Mouse (Mus musculus) liver, adult 2 months (tissue): ENCODE data around the gene Art3. TPM values are rescaled to one million over a fixed set of nuclear protein-coding genes. Genes with fewer than 3 reads are reported as not detected.
A peak's percentile ranks its signal among the peaks of the same experiment; 100 is the strongest.

Source experiments
- DNase-seq: peaks from one replicate; pipeline ENCODE4 v3.0.0-alpha.2; 2011; ENCODE audit warnings: low read depth, low spot score; ENCODE audit errors: extremely low read depth
- H3K27ac ChIP-seq: fragments of 200-500 bp; replicated peaks from 2 replicates; pipeline ENCODE4 v1.5.1; 2012; ENCODE audit warnings: low read depth, mild to moderate bottlenecking, control low read depth, inconsistent platforms, low read length; ENCODE audit not compliant: insufficient read depth
- H3K27me3 ChIP-seq: fragments of 200-500 bp; 2 replicates; pipeline ENCODE4 v1.6.1; 2012; ENCODE audit warnings: mild to moderate bottlenecking, moderate library complexity, low read length, inconsistent platforms; ENCODE audit not compliant: control insufficient read depth, insufficient read depth
- H3K36me3 ChIP-seq: fragments of 200-500 bp; 2 replicates; pipeline ENCODE4 v1.6.1; 2012; ENCODE audit warnings: low read length, inconsistent platforms; ENCODE audit not compliant: control insufficient read depth, insufficient read depth
- H3K4me1 ChIP-seq: fragments of 200-500 bp; 2 replicates; pipeline ENCODE4 v1.6.1; 2011; ENCODE audit warnings: low read length; ENCODE audit not compliant: control insufficient read depth, insufficient read depth
- H3K4me3 ChIP-seq: fragments of 200-500 bp; 2 replicates; pipeline ENCODE4 v1.5.1; 2011; ENCODE audit warnings: low read depth, mild to moderate bottlenecking, control low read depth, low read length, moderate library complexity; ENCODE audit not compliant: insufficient read depth
- H3K79me2 ChIP-seq: fragments of 200-500 bp; 2 replicates; pipeline ENCODE4 v1.6.1; 2012; ENCODE audit warnings: inconsistent platforms, mild to moderate bottlenecking, low read length, moderate library complexity; ENCODE audit not compliant: control insufficient read depth, insufficient read depth
- H3K9ac ChIP-seq: fragments of 200-500 bp; 2 replicates; pipeline ENCODE4 v1.6.1; 2012; ENCODE audit warnings: low read depth, mild to moderate bottlenecking, control low read depth, inconsistent platforms, low read length
- CTCF ChIP-seq: fragments of 200-500 bp; IDR thresholded peaks from 2 replicates; pipeline ENCODE4 v1.5.1; 2011; ENCODE audit warnings: low read depth, low read length, control low read depth
- POLR2A ChIP-seq: fragments of 200-500 bp; IDR thresholded peaks from 2 replicates; pipeline ENCODE4 v1.6.1; 2011; ENCODE audit warnings: low read length, control low read depth; ENCODE audit not compliant: insufficient read depth; ENCODE audit errors: extremely low read depth
- WGBS: fragments of 180-500 bp; shearing (Covaris S2); methylation state at CpG from one replicate; pipeline ENCODE4 v1.1.7; 2018; 5-methylcytosine and 5-hydroxymethylcytosine counted together
- polyA plus RNA-seq: library from polyadenylated mRNA; depleted of rRNA; stranded (reverse); fragments of >200 nt; gene quantifications from 2 replicates; pipeline ENCODE4 v1.2.3, GENCODE M21; 2012
- total RNA-seq: library from RNA; depleted of rRNA; stranded (reverse); fragments of >200 nt; gene quantifications from 2 replicates; pipeline ENCODE4 v1.2.3, GENCODE M21; 2014

The Art3 gene
- total and polyA plus RNA-seq, 2 experiments = 1.8 to 8.6 TPM

DNA sequence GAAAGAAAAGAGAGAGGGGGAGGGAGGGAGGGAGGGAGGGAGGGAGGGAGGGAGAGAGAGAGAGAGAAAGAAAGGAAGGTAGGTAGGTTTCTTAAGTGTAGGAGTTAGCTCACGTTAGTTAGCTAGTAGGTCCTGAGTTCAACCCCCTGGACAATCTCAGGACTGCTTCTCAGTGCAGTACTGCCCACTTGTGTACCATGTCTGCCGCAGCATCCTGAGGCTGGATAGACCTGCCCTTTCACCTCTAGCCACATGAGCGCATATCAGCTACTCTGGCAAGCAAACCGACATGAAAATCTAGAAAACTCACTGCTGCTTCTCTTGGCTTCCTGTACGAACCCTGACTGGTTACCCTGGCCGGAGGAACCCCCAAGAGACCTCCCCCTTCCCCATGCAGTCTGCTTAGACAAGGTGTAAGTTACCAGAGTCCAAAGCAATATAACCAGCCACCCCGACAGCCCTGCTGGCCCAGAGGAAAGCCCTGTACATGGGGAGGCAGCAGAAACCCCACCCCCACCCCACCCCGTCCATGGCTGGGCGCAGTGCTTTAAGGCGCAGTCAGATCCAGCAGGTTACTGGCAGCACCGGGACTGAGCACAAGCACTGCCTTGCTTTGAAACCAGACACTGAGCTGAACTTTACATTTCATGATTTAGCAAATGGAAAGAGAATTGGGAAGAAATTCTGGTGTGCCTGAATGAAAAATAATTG lies 81.8 kb downstream of the Art3 start:
- Histone ChIP-seq H3K9ac (no peak overlapping the region), H3K27ac (no peak overlapping the region), H3K79me2 (no peaks in the 10 kb centered on the region), H3K27me3 (no peaks in the 10 kb centered on the region), H3K4me3 (no peak overlapping the region), H3K36me3 (peaks cover 29% of the 10 kb centered on the region), H3K4me1 (no peaks in the 10 kb centered on the region)
- no peak for DNase-seq
- no peak for TF ChIP-seq CTCF
- no peak for TF ChIP-seq POLR2A
- 80% methylated on average over 11 of the region's 11 CpGs for WGBS

DNA sequence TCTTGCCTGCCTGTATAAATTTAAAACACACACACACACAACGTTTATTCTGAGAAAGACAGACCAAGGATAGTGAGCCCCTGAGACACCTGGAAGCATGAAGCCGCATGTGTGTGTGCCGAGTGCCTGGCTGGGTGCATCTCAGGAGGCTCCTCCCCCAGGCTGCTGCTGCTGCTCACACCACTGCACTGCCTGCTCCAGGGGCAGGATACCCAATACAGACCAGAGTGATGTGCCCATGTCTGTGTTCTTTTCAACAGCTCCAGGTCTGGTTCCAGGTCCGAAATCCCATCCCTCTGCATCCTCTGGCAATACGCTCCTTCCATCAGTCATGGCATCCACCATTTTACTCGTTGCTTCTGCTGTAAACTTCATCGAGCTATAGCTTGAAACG lies 82.4 kb downstream of the Art3 start:
- Histone ChIP-seq H3K27me3 (no peaks in the 10 kb centered on the region), H3K27ac (no peak overlapping the region), H3K4me3 (no peak overlapping the region), H3K36me3 (peaks cover 32% of the 10 kb centered on the region), H3K4me1 (no peaks in the 10 kb centered on the region), H3K9ac (no peak overlapping the region), H3K79me2 (no peaks in the 10 kb centered on the region)
- 86% methylated on average over 8 of the region's 8 CpGs for WGBS
- TF ChIP-seq CTCF (no peak), POLR2A (no peak)
- no peak for DNase-seq

DNA sequence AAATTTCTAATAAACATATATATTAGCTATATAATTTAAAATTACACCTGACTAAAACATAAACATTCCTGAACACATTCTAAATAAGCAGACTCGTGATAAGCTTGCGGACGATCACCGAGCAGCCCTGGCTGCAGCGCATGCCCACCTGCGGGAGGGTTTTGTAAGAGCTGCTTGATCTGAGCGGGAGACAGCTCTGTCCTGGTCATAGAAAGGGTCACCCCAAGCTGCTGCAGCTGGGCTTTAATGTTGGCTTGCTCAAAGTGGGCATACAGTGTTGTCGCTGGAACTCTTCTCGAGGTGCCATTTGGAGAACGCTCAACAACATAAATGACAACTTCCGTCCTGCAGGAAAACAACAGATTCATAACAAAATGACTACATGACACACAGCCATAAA lies 92.5 kb downstream of the Art3 start:
- DNase-seq = no peak
- no peak overlapping the region for H3K4me3 ChIP-seq
- 94% methylated on average over 11 of the region's 11 CpGs for WGBS
- peaks cover 4% of the 10 kb centered on the region; the same call in 1 of the 2 replicates for H3K79me2 ChIP-seq
- no peaks in the 10 kb centered on the region for H3K4me1 ChIP-seq
- peaks cover 71% of the 10 kb centered on the region for H3K36me3 ChIP-seq
- H3K27ac ChIP-seq = no peak overlapping the region
- H3K9ac ChIP-seq = no peak overlapping the region
- TF ChIP-seq POLR2A = no peak
- TF ChIP-seq CTCF = no peak
- no peaks in the 10 kb centered on the region for H3K27me3 ChIP-seq

DNA sequence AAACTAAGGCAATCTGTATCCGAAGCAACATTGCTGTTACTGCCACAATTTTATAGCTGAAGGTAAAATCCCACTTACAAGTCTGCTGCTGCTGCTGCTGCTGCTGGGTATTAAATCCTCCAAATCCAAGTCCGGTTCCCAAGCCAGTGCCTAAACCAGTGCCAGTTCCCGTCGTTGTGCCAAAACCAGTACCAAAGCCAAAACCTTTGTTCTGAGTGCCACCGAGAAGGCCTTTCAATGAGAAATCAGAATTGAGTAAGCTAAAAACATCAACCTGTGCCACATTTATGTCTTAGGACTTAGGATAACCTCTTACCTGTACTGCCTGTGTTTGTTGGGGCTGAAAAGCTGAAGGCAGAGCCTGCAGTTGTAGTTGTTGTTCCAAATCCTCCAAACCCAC lies 99.1 kb downstream of the Art3 start:
- TF ChIP-seq CTCF (no peak), POLR2A (no peak)
- Histone ChIP-seq H3K36me3 (peaks cover 30% of the 10 kb centered on the region), H3K27me3 (no peaks in the 10 kb centered on the region), H3K4me3 (no peak overlapping the region), H3K79me2 (peaks cover 15% of the 10 kb centered on the region; the same call in 1 of the 2 replicates), H3K4me1 (peaks cover 4% of the 10 kb centered on the region; the same call in 1 of the 2 replicates), H3K27ac (0 out of 2 replicates have a peak overlapping the region, but pooled peaks have one; percentile 32), H3K9ac (no peak overlapping the region)
- peak; percentile 92 for DNase-seq
- 46% methylated on average over 5 of the region's 5 CpGs for WGBS

DNA sequence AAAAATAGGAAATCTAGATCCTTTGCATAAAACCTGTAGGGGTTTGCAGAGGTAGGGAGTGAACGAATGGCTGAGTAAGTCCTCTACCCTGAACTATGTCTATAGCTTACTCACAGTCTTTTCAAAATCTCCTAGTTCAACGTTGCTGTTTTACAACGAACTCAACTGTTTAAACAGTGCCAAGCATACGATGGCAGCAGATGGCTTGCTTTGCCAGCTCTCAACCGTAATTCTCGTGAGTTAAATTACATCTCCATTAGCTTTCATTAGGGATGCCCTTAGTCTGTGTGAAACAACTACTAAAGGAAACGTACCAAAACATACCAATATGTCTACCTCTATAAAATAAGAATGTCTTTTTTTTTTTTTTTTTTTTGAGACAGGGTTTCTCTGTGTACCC lies 100.0 kb downstream of the Art3 start:
- TF ChIP-seq POLR2A = no peak
- no peak overlapping the region for H3K4me3 ChIP-seq
- peaks cover 28% of the 10 kb centered on the region for H3K36me3 ChIP-seq
- H3K27ac ChIP-seq = no peak overlapping the region
- H3K9ac ChIP-seq = no peak overlapping the region
- DNase-seq = no peak
- peaks cover 4% of the 10 kb centered on the region; the same call in 1 of the 2 replicates for H3K4me1 ChIP-seq
- peaks cover 15% of the 10 kb centered on the region; the same call in 1 of the 2 replicates for H3K79me2 ChIP-seq
- no peaks in the 10 kb centered on the region for H3K27me3 ChIP-seq
- WGBS = 60% methylated on average over 7 of the region's 7 CpGs

DNA sequence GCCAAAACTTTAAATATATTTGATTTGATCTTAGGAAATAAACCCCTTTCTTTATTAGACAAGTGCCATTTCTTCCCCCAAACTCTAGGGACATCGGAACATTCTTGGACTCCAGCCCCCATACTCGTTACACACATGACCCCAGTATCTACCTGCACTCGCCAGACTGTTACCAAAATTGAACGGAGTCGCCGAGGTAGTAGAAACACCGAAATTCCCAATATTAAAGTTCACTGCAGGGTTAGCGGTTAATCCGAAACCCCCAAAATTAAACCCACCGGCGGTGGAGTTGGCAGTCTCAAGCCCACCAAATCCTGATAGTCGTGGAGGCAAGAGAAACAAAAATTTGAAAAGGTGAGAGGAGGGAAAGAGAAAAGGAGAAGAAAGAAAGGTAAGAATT lies 102.4 kb downstream of the Art3 start:
- Histone ChIP-seq H3K9ac (peak overlapping the region; percentile 72), H3K4me1 (peaks cover 4% of the 10 kb centered on the region; the same call in 1 of the 2 replicates), H3K79me2 (peaks cover 11% of the 10 kb centered on the region; the same call in 1 of the 2 replicates), H3K27me3 (no peaks in the 10 kb centered on the region), H3K36me3 (peaks cover 9% of the 10 kb centered on the region), H3K27ac (peak overlapping the region; percentile 77), H3K4me3 (peak overlapping the region; percentile 71)
- DNase-seq = peak; percentile 43
- WGBS = 1% methylated on average over 12 of the region's 12 CpGs
- TF ChIP-seq POLR2A (no peak), CTCF (no peak)
